Mouse (Mus musculus) heart, adult 2 months (tissue): Measurements from ENCODE around the gene Trip6.

Source experiments
- CTCF ChIP-seq: fragments of 200-600 bp; IDR thresholded peaks from 2 replicates; pipeline ENCODE4 v1.8.1; 2022; ENCODE audit warnings: antibody characterized with exemption, mild to moderate bottlenecking, moderate library complexity
- EP300 ChIP-seq: fragments of 200-500 bp; IDR thresholded peaks from 2 replicates; pipeline ENCODE4 v1.6.1; 2011; ENCODE audit warnings: low read depth, low read length, control low read depth; ENCODE audit not compliant: insufficient read depth
- POLR2A ChIP-seq: fragments of 200-500 bp; IDR thresholded peaks from 2 replicates; pipeline ENCODE4 v1.6.1; 2011; ENCODE audit warnings: mild to moderate bottlenecking, low read depth, low read length, control low read depth; ENCODE audit not compliant: insufficient read depth

- TF ChIP-seq CTCF (no peak), EP300 (no peak), POLR2A (no peak)
Observed at GRCm38 (mm10) chr5:137351394-137351793, 37.2 kb upstream of the Trip6 start.
